Mouse (Mus musculus) CH12.LX (cell line): ENCODE results near the gene 1700013G24Rik. TPM values are rescaled to one million over a fixed set of nuclear protein-coding genes. Genes with fewer than 3 reads are reported as not detected.
A peak's percentile ranks its signal among the peaks of the same experiment; 100 is the strongest.

Experiments
- DNase-seq: peaks from one replicate; pipeline ENCODE4 v3.0.0-alpha.2; 2013; ENCODE audit errors: extremely low read depth
- H3K27ac ChIP-seq: 2 replicates; pipeline ENCODE4 v1.5.1; 2012; ENCODE audit warnings: low read depth, mild to moderate bottlenecking, control low read depth, moderate library complexity; ENCODE audit not compliant: insufficient read depth
- H3K27me3 ChIP-seq: replicated peaks from 2 replicates; pipeline ENCODE3; 2012; ENCODE audit warnings: inconsistent platforms
- H3K36me3 ChIP-seq, 2 experiments: replicated peaks in 1 of 2; 2 replicates each; pipeline versions ENCODE3 to v1.6.1; 2012; ENCODE audit warnings: inconsistent platforms in 1 of 2, low read length in 1 of 2, mild to moderate bottlenecking in 1 of 2, mixed read lengths in 1 of 2, moderate library complexity in 1 of 2; ENCODE audit not compliant: control insufficient read depth in 1 of 2, insufficient read depth in 1 of 2
- H3K4me1 ChIP-seq, 2 experiments: 2 replicates each; pipeline ENCODE4 v1.6.1; 2012; ENCODE audit warnings: inconsistent platforms in 1 of 2, moderate library complexity in 1 of 2; ENCODE audit not compliant: insufficient read depth in 2 of 2, control insufficient read depth in 1 of 2
- H3K4me2 ChIP-seq: 2 replicates; pipeline ENCODE4 v1.6.1; 2012; ENCODE audit warnings: low read depth, mild to moderate bottlenecking, control low read depth; ENCODE audit not compliant: poor library complexity, insufficient read depth, severe bottlenecking
- H3K4me3 ChIP-seq, 3 experiments: fragments of 150-350 bp in 1 of 3; sonication (generic) in 1 of 3; replicated peaks in 1 of 3; 2 replicates each; pipeline versions ENCODE3 to v1.5.1; 2011 to 2012; ENCODE audit warnings: low read depth in 2 of 3, low read length in 2 of 3, mild to moderate bottlenecking in 2 of 3, moderate library complexity in 2 of 3, control low read depth in 1 of 3, improper control_type of control experiment in 1 of 3, inconsistent platforms in 1 of 3, mixed read lengths in 1 of 3; ENCODE audit not compliant: poor library complexity in 1 of 3
- H3K79me2 ChIP-seq: replicated peaks from 2 replicates; pipeline ENCODE4 v1.6.1; 2012; ENCODE audit warnings: mild to moderate bottlenecking, moderate library complexity; ENCODE audit not compliant: control insufficient read depth, poor library complexity, insufficient read depth, severe bottlenecking; ENCODE audit errors: extremely low read depth
- H3K9ac ChIP-seq: 2 replicates; pipeline ENCODE4 v1.6.1; 2012; ENCODE audit warnings: low read depth, mild to moderate bottlenecking, control low read depth, moderate library complexity; ENCODE audit not compliant: insufficient read depth
- H3K9me3 ChIP-seq: replicated peaks from 2 replicates; pipeline ENCODE3; 2012; ENCODE audit warnings: low read length, inconsistent platforms, mixed read lengths
- BHLHE40 ChIP-seq: IDR thresholded peaks from 2 replicates; pipeline ENCODE4 v1.6.1; 2011; ENCODE audit warnings: mild to moderate bottlenecking, low read depth, low read length, improper control_type of control experiment
- CHD2 ChIP-seq: IDR thresholded peaks from 2 replicates; pipeline ENCODE4 v1.6.1; 2011; ENCODE audit warnings: low read length, improper control_type of control experiment
- E2F4 ChIP-seq: IDR thresholded peaks from 2 replicates; pipeline ENCODE4 v1.6.1; 2011; ENCODE audit warnings: low read depth, low read length, improper control_type of control experiment; ENCODE audit not compliant: insufficient replicate concordance
- ETS1 ChIP-seq: conservative IDR thresholded peaks from 2 replicates; pipeline ENCODE4 v1.6.1; 2012; ENCODE audit warnings: low read depth, mild to moderate bottlenecking, inconsistent platforms, low read length, improper control_type of control experiment, moderate library complexity
- GABPA ChIP-seq: IDR thresholded peaks from 2 replicates; pipeline ENCODE4 v1.6.1; 2012; ENCODE audit warnings: low read depth, low read length, improper control_type of control experiment, inconsistent platforms; ENCODE audit not compliant: insufficient replicate concordance
- JUND ChIP-seq: conservative IDR thresholded peaks from 2 replicates; pipeline ENCODE4 v1.6.1; 2011; ENCODE audit warnings: low read depth, low read length, improper control_type of control experiment
- MAX ChIP-seq: IDR thresholded peaks from 2 replicates; pipeline ENCODE4 v1.6.1; 2011; ENCODE audit warnings: low read length, improper control_type of control experiment
- MEF2A ChIP-seq: IDR thresholded peaks from 2 replicates; pipeline ENCODE4 v1.6.1; 2014; ENCODE audit warnings: low read depth, mild to moderate bottlenecking, inconsistent platforms, low read length, improper control_type of control experiment, borderline replicate concordance
- MXI1 ChIP-seq: IDR thresholded peaks from 2 replicates; pipeline ENCODE4 v1.6.1; 2011; ENCODE audit warnings: mild to moderate bottlenecking, low read depth, low read length, improper control_type of control experiment
- NELFE ChIP-seq: IDR thresholded peaks from 2 replicates; pipeline ENCODE4 v1.6.1; 2011; ENCODE audit warnings: low read depth, low read length, improper control_type of control experiment
- POLR2A ChIP-seq: IDR thresholded peaks from 2 replicates; pipeline ENCODE4 v1.6.1; 2011; ENCODE audit warnings: low read depth, mild to moderate bottlenecking, improper control_type of control experiment, low read length
- RAD21 ChIP-seq: IDR thresholded peaks from 2 replicates; pipeline ENCODE4 v1.6.1; 2011; ENCODE audit warnings: low read depth, mild to moderate bottlenecking, low read length, improper control_type of control experiment, moderate library complexity
- RCOR1 ChIP-seq: conservative IDR thresholded peaks from 2 replicates; pipeline ENCODE4 v1.6.1; 2012; ENCODE audit warnings: low read depth, mild to moderate bottlenecking, inconsistent platforms, low read length, improper control_type of control experiment
- UBTF ChIP-seq: IDR thresholded peaks from 2 replicates; pipeline ENCODE4 v1.6.1; 2012; ENCODE audit warnings: low read depth, mild to moderate bottlenecking, inconsistent platforms, low read length, improper control_type of control experiment, moderate library complexity
- USF1 ChIP-seq: IDR thresholded peaks from 2 replicates; pipeline ENCODE4 v1.6.1; 2014; ENCODE audit warnings: low read depth, mild to moderate bottlenecking, inconsistent platforms, low read length, improper control_type of control experiment
- ZNF384 ChIP-seq: IDR thresholded peaks from 2 replicates; pipeline ENCODE4 v1.6.1; 2012; ENCODE audit warnings: low read depth, low read length, improper control_type of control experiment, inconsistent platforms
- dilution Hi-C: fragments of 300-500 bp; cut with MboI; formaldehyde crosslinking; loops from 2 replicates; pipeline ENCODE4 v1.14.3; 2020; ENCODE audit warnings: low sequenced_read_pairs; ENCODE audit not compliant: extremely low pct_unique_long_range_greater_than_20kb, extremely low pct_ligation_motif_present
- in situ Hi-C: fragments of 300-500 bp; cut with MboI; formaldehyde crosslinking; loops from 3 replicates; pipeline ENCODE4 v1.14.3; 2019; ENCODE audit warnings: low sequenced_read_pairs, low pct_ligation_motif_present, low pct_unique_long_range_greater_than_20kb, mixed read lengths
- polyA plus RNA-seq: library from polyadenylated mRNA; unstranded; fragments of >175 nt; gene quantifications from 2 replicates; pipeline ENCODE4 v1.2.1, GENCODE M21; 2012; ENCODE audit warnings: low read depth; ENCODE audit not compliant: insufficient read length
- total RNA-seq, 2 experiments: library from RNA; depleted of rRNA; stranded (reverse); fragments of 300-350 nt in 1 of 2; fragments of >200 nt in 1 of 2; gene quantifications; 2 replicates each; pipeline ENCODE4 v1.2.3; 2012 to 2014

The 1700013G24Rik gene
- total and polyA plus RNA-seq, 3 experiments: not detected

GRCm38 (mm10) chr4:137467525-137467924, 14.4 kb downstream of the 1700013G24Rik start:
- dilution Hi-C loops: no loop called here
- in situ Hi-C loops: loop anchor here (5.0 kb wide), 1 partner anchor 35 kb away; no protein-coding TSS in a partner anchor
- peaks cover 11 to 31% of the 10 kb centered on the region in 2 experiments for H3K4me1 ChIP-seq
- TF ChIP-seq NELFE (no peak), MEF2A (no peak), RCOR1 (no peak)
- TF ChIP-seq, all 38 proteins: peak for 0
- no peak overlapping the region for H3K9ac ChIP-seq
- H3K9me3 ChIP-seq: no peaks in the 10 kb centered on the region
- H3K27me3 ChIP-seq: peaks cover 24% of the 10 kb centered on the region
- H3K79me2 ChIP-seq: no peaks in the 10 kb centered on the region
- H3K27ac ChIP-seq: no peak overlapping the region
- DNase-seq: no peak
- no peak overlapping the region for H3K4me2 ChIP-seq
- no peak overlapping the region for H3K4me3 ChIP-seq
- peaks cover 0 to 3% of the 10 kb centered on the region in 2 experiments for H3K36me3 ChIP-seq

GRCm38 (mm10) chr4:137468260-137469080, 15.4 kb downstream of the 1700013G24Rik start, which contains the start of gene Hspg2:
TSS of gene Hspg2 (plus strand) at chr4:137468769.
- DNase-seq: peak; percentile 94
- H3K4me2 ChIP-seq: peak within 1 kb of the TSS; percentile 59
- dilution Hi-C loops (no loop called here), in situ Hi-C loops (loop anchor here (5.0 kb wide), 1 partner anchor 34 kb away; no protein-coding TSS in a partner anchor)
- peak within 1 kb of the TSS; percentile 51; the same call in 1 of the 2 replicates for H3K9ac ChIP-seq
- no peaks in the 10 kb centered on the region for H3K79me2 ChIP-seq
- H3K9me3 ChIP-seq: no peaks in the 10 kb centered on the region
- H3K4me3 ChIP-seq: peak within 1 kb of the TSS; percentile 50 to 84 (median 72)
- peaks cover 0 to 4% of the 10 kb centered on the region in 2 experiments for H3K36me3 ChIP-seq
- no peak within 1 kb of the TSS for H3K27ac ChIP-seq
- H3K4me1 ChIP-seq: peaks cover 11 to 31% of the 10 kb centered on the region in 2 experiments
- peak; percentile 91 for TF ChIP-seq MAX
- no peak for TF ChIP-seq ZNF384
- TF ChIP-seq RAD21: no peak
- no peak for TF ChIP-seq CHD2
- no peak for TF ChIP-seq E2F4
- TF ChIP-seq POLR2A: peak; percentile 65; the same call in 1 of the 2 replicates
- TF ChIP-seq MXI1: 0 out of 2 replicates have a peak, but pooled peaks have one; percentile 58
- TF ChIP-seq ETS1: no peak
- no peak for TF ChIP-seq UBTF
- no peak for TF ChIP-seq GABPA
- TF ChIP-seq JUND: no peak
- 0 out of 2 replicates have a peak, but pooled peaks have one; percentile 13 for TF ChIP-seq BHLHE40
- 0 out of 2 replicates have a peak, but pooled peaks have one; percentile 23 for TF ChIP-seq NELFE
- peak; percentile 8; the same call in 1 of the 2 replicates for TF ChIP-seq USF1
- H3K27me3 ChIP-seq: peaks cover 22% of the 10 kb centered on the region
